Mouse (Mus musculus): ENCODE measurements around the gene Rhof.

The Rhof gene

GRCm38 (mm10) chr5:123109452-123110203 lies 22.9 kb downstream of the Rhof start:
- no peak for DNase-seq (ENCODE audit: low spot score)

GRCm38 (mm10) chr5:123104769-123105168 lies 27.7 kb downstream of the Rhof start:
- no peak for DNase-seq (ENCODE audit: low spot score)

GRCm38 (mm10) chr5:123103556-123103955 lies 28.9 kb downstream of the Rhof start:
- DNase-seq (ENCODE audit: low spot score): no peak

- DNase-seq (ENCODE audit: low spot score): no peak
Measured at GRCm38 (mm10) chr5:123102376-123102775, 30.1 kb downstream of the Rhof start.

GRCm38 (mm10) chr5:123098487-123098886 lies 34.0 kb downstream of the Rhof start:
- DNase-seq (ENCODE audit: low spot score): no peak

- DNase-seq (ENCODE audit: low spot score): no peak
Measured at GRCm38 (mm10) chr5:123096299-123096698, 36.2 kb downstream of the Rhof start.

GRCm38 (mm10) chr5:123094238-123094991 lies 38.1 kb downstream of the Rhof start:
- DNase-seq (ENCODE audit: low spot score): no peak

- no peak for DNase-seq (ENCODE audit: low spot score)
Measured at GRCm38 (mm10) chr5:123093077-123093633, 39.3 kb downstream of the Rhof start.

GRCm38 (mm10) chr5:123090560-123091306 lies 41.8 kb downstream of the Rhof start:
- DNase-seq (ENCODE audit: low spot score): no peak

GRCm38 (mm10) chr5:123088784-123089183 lies 43.7 kb downstream of the Rhof start:
- no peak for DNase-seq (ENCODE audit: low spot score)

- DNase-seq (ENCODE audit: low spot score): no peak
Measured at GRCm38 (mm10) chr5:123086501-123086900, 46.0 kb downstream of the Rhof start.

- DNase-seq (ENCODE audit: low spot score): no peak
Measured at GRCm38 (mm10) chr5:123083340-123084050, 49.0 kb downstream of the Rhof start.

- DNase-seq (ENCODE audit: low spot score): no peak
Measured at GRCm38 (mm10) chr5:123080510-123080909, 52.0 kb downstream of the Rhof start.

GRCm38 (mm10) chr5:123080041-123080440 lies 52.5 kb downstream of the Rhof start:
- DNase-seq (ENCODE audit: low spot score): no peak

- no peak for DNase-seq (ENCODE audit: low spot score)
Measured at GRCm38 (mm10) chr5:123079568-123079967, 52.9 kb downstream of the Rhof start.

- no peak for DNase-seq (ENCODE audit: low spot score)
Measured at GRCm38 (mm10) chr5:123076419-123077281, 55.8 kb downstream of the Rhof start.

- DNase-seq (ENCODE audit: low spot score): peak; percentile 80
Measured at GRCm38 (mm10) chr5:123075576-123076418, 56.7 kb downstream of the Rhof start.

GRCm38 (mm10) chr5:123068714-123069113 lies 63.8 kb downstream of the Rhof start:
- no peak for DNase-seq (ENCODE audit: low spot score)

GRCm38 (mm10) chr5:123068115-123068514 lies 64.4 kb downstream of the Rhof start, which contains the start of gene Tmem120b:
Gene Tmem120b (plus strand): TSS chr5:123068415.
- DNase-seq (ENCODE audit: low spot score): no peak
